Mouse (Mus musculus) B cell, adult (primary cell): Measurements from ENCODE around the gene Ensa. TPM values are rescaled to one million over a fixed set of nuclear protein-coding genes. Genes with fewer than 3 reads are reported as not detected.

Source experiments
- total RNA-seq: library from RNA; stranded (reverse); gene quantifications from 4 replicates; pipeline ENCODE4 v1.2.4, GENCODE M21; 2023; ENCODE audit not compliant: inconsistent age

Ensa gene
- 116 to 120 TPM (median 118 TPM) in 4 replicates for total RNA-seq

DNA sequence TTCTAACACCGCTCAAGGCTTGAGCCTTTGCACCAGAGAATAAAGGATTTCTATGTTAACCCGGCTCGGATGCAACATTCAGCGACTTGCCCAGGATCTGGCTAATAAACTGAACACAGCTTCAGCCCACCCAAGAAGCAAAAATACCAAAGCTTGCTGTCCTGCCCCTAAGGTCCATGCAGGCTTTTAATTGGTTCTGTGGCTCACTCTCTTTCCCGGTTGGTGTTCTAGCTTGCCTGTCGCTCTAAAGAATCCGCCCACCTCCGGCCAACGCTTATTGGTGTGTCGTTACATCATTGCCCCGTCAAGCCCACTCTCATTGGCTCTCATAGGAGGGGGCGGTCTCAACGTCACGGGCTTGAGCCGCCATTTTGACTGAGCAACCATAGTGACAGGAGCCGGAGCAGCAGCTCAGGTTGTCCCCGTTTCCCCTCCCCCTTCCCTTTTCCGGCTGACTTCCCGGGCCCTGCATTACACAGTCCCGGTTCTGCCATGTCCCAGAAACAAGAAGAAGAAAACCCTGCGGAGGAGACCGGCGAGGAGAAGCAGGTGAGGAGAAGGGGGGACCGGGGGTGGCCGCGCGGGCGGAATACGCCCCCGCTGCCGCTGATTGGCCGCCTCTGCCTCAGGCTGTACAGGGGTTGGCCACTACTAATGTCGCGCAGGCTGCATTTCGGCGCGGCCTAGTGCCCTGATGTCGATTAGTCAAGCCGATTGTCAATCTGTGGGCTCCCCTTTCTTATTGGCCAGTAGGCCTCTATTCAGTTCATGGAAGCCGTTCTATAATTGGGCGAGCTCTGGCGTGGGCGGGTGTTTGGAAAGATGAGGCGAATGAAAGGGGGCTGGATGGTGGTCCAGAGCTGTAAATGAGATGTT is at the start of gene Ensa:
Ensa (plus strand) TSS at position 366 of the 876 bp plus-strand sequence.

DNA sequence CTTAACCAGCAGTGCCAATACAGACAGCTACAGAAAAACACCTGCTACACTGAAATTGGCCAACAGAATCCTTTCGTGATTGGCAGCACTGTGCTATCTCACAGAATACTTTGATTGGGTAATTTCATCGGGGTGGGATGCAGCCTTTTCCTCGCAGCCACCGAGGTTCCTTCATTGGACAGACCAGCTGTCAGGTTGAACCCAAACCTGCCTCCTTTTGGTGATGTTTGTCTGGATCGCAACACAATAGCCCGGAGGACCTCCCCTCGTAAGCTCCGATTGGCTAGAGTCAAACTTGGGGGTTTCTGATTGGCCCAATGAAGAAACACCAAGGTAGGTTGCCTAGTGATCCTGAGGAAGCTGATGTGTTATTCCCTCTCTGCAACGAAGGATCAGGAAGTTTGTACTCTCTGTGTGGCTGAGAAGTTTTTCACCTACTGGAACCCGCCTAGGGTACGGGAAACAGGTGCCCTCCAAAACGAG is 36.1 kb upstream of the Ensa start, which contains the start of gene Golph3l:
Golph3l (plus strand) TSS at position 331 of the 483 bp plus-strand sequence.

DNA sequence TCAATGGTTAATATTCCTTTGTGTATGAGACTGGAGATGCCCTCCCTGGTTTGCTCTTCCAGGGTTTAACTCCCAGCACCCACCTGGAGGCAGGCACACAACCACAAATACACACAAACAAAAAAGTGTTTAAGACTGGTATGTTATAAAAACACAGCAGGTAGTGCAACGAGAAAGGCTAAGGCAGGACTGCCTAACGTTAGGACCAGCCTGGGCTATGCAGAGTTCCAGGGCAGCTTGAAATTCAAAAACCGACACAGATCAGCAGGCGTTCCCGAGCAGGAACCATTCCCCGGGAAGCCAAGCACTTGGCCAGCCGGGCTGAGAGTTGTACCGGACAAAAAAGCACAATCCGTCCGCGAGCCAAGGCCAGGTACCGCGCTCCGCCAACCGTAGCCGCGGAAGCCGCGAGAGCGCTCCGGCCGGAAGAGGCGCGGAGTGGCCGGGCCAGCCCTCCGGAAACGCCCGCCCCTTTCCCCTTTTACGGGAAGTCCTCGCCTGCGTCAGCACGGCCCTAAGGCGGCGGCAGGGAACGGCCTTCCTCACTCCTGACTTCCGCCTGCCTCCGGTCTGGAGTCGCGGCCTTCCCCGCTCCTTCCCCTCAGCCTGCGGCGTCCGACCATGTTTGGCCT is 33.6 kb downstream of the Ensa start, which contains the start of gene Mcl1:
Mcl1 (plus strand) TSS at position 553 of the 632 bp plus-strand sequence.

Other genes starting within 250 kb of the Ensa start
- not detected in 4 replicates for gene 4930558C23Rik, start 222.2 kb upstream of the Ensa start, total RNA-seq
- gene Arnt, start 190.6 kb upstream of the Ensa start, total RNA-seq, result 79.2 to 85.4 TPM (median 82.6 TPM) in 4 replicates
- 1.4 to 2.4 TPM (median 2.0 TPM) in 4 replicates for gene Ctsk, start 125.7 kb upstream of the Ensa start, total RNA-seq
- 450 to 511 TPM (median 488 TPM) in 4 replicates for gene Ctss, start 98.2 kb upstream of the Ensa start, total RNA-seq
- gene Hormad1, start 65.3 kb upstream of the Ensa start, total RNA-seq, result not detected in 4 replicates
- gene Golph3l, start 36.1 kb upstream of the Ensa start, total RNA-seq, result 25.8 to 31.8 TPM (median 27.8 TPM) in 4 replicates
- gene Mcl1, start 33.8 kb downstream of the Ensa start, total RNA-seq, result 360 to 419 TPM (median 383 TPM) in 4 replicates
- gene Adamtsl4, start 62.9 kb downstream of the Ensa start, total RNA-seq, result 10.1 to 18.8 TPM (median 14.3 TPM) in 4 replicates
- 8.9 to 11.2 TPM (median 9.7 TPM) in 4 replicates for gene Ecm1, start 114.6 kb downstream of the Ensa start, total RNA-seq
- 84.3 to 86.3 TPM (median 84.9 TPM) in 4 replicates for gene Tars2, start 135.2 kb downstream of the Ensa start, total RNA-seq
- 93.2 to 115 TPM (median 103 TPM) in 4 replicates for gene Rprd2, start 193.9 kb downstream of the Ensa start, total RNA-seq
- 89.6 to 102 TPM (median 98.9 TPM) in 4 replicates for gene Prpf3, start 230.9 kb downstream of the Ensa start, total RNA-seq
- gene Mrps21, start 246.5 kb downstream of the Ensa start, total RNA-seq, result 103 to 115 TPM (median 109 TPM) in 4 replicates